Comparison of ENCODE assay signal across 9 mouse cellular contexts in genomic region chr11:107385306-107385705, GRCm38 (mm10).
A peak's percentile ranks its signal among the peaks of the same experiment; 100 is the strongest.
DNase-seq lines count a peak whose midpoint lies in the region; ATAC-seq lines count a peak whose summit lies in the region.
"Had no signal": no experiment of that assay in that cellular context is flagged by ENCODE, and none has a peak within 500 bp of the region (broad histone marks: within the 10 kb centered on the region; RNA-seq: fewer than 3 reads in every experiment).

No protein-coding gene starts in this region.

- H3K27me3 ChIP-seq in liver, embryonic 11.5 days (replicated peaks; ENCODE audit: control insufficient read depth, insufficient read depth, low read length), result no peaks in the 10 kb centered on the region
- no peaks in the 10 kb centered on the region for H3K27me3 ChIP-seq in embryonic facial prominence, embryonic 12.5 days

- no peaks in the 10 kb centered on the region for H3K36me3 ChIP-seq in liver, embryonic 11.5 days (ENCODE audit: control insufficient read depth, insufficient read depth, low read length)
- H3K36me3 ChIP-seq in embryonic facial prominence, embryonic 12.5 days, result no peaks in the 10 kb centered on the region

- H3K4me3 ChIP-seq in liver, embryonic 11.5 days (ENCODE audit: low read depth, low read length), result no peak overlapping the region
- no peak overlapping the region for H3K4me3 ChIP-seq in embryonic facial prominence, embryonic 12.5 days

- no peak for ATAC-seq in liver, embryonic 11.5 days (replicated peaks; ENCODE audit: low FRiP score)
- no peak for ATAC-seq in embryonic facial prominence, embryonic 12.5 days (ENCODE audit: insufficient number of reproducible peaks, insufficient read depth, low FRiP score, low TSS enrichment)
- ATAC-seq in megakaryocyte progenitor cell, adult 5-6 weeks (replicated peaks; ENCODE audit: poor library complexity), result peak; percentile 68
- no peak for ATAC-seq in inflammation-experienced regulatory T-cells, adult 6 months

- no peak overlapping the region for H3K4me2 ChIP-seq in liver, embryonic 11.5 days
- no peak overlapping the region for H3K4me2 ChIP-seq in embryonic facial prominence, embryonic 12.5 days (replicated peaks)

- H3K9me3 ChIP-seq in liver, embryonic 11.5 days (ENCODE audit: control insufficient read depth, low read length), result no peaks in the 10 kb centered on the region
- no peaks in the 10 kb centered on the region for H3K9me3 ChIP-seq in embryonic facial prominence, embryonic 12.5 days

- H3K27ac ChIP-seq in liver, embryonic 11.5 days (ENCODE audit: low read depth, low read length), result no peak overlapping the region
- H3K27ac ChIP-seq in embryonic facial prominence, embryonic 12.5 days, result 0 out of 2 replicates have a peak overlapping the region, but pooled peaks have one; percentile 17
- H3K27ac ChIP-seq: macrophage had no signal

- H3K4me1 ChIP-seq in liver, embryonic 11.5 days (replicated peaks; ENCODE audit: control insufficient read depth, insufficient read depth, low read length), result no peaks in the 10 kb centered on the region
- H3K4me1 ChIP-seq in embryonic facial prominence, embryonic 12.5 days, result peaks cover 19% of the 10 kb centered on the region; the same call in 1 of the 2 replicates

- H3K9ac ChIP-seq in liver, embryonic 11.5 days (ENCODE audit: low read depth, low read length), result no peak overlapping the region
- H3K9ac ChIP-seq in embryonic facial prominence, embryonic 12.5 days, result no peak overlapping the region

- peak; percentile 67 for DNase-seq in adrenal gland, postnatal 14 days
- no peak for DNase-seq in adrenal gland, adult 2 months
- peak; percentile 77 for DNase-seq in liver
- DNase-seq in liver, embryonic 11.5 days (ENCODE audit: low spot score), result no peak
- no peak for DNase-seq in right cerebral cortex, adult 2 months (ENCODE audit: low spot score in 2 of 2)

- WGBS in liver, embryonic 11.5 days, result 57% methylated on average over 4 of the region's 4 CpGs
- WGBS in embryonic facial prominence, embryonic 12.5 days, result 57% methylated on average over 4 of the region's 4 CpGs

Comparison
In these comparisons a context has a peak if more than half of its experiments do, and no peak if none do; other contexts are left out.
1. DNase-seq: peak in adrenal gland, postnatal 14 days (single experiment) and liver (single experiment); none in adrenal gland, adult 2 months (single experiment), liver, embryonic 11.5 days (single experiment) and right cerebral cortex, adult 2 months (0 of 2).